Mouse (Mus musculus) lung, postnatal 36 days (tissue): Measurements from ENCODE around the gene Scrn2.

ENCODE experiments used
- DNase-seq: peaks from one replicate; pipeline ENCODE4 v3.0.0; 2022; ENCODE audit warnings: mixed read lengths

Gene Scrn2

DNA sequence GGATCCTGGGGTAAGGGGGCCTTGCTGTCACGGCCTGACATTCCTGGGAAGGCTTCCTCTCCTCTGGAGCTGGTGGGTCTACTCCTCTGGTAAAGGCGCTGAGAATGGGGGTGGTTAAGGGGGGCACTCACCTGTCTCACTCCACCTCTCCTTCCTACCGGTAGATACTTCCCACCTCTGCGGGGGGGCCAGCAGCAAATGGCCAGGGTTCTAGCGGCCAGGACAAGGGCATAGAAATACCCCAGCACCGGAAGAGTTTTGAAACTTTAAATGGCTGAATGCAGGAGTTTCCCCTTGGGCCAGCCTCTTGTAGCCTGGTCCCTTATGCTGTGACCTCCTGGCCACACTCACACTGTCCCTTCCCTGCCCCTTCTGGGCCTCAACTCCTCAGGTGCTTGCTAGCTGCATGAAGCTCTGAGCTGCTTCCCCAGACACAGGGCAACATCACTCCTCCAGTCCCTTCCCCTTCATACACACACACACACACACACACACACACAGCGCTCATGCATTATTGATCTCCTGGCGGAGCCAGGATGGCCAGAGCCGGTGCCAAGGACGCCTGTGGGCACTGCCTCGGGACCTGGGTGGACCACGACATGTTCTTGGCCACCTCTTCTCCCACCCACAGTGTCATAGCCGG lies 21.3 kb downstream of the Scrn2 start:
- DNase-seq, result no peak

DNA sequence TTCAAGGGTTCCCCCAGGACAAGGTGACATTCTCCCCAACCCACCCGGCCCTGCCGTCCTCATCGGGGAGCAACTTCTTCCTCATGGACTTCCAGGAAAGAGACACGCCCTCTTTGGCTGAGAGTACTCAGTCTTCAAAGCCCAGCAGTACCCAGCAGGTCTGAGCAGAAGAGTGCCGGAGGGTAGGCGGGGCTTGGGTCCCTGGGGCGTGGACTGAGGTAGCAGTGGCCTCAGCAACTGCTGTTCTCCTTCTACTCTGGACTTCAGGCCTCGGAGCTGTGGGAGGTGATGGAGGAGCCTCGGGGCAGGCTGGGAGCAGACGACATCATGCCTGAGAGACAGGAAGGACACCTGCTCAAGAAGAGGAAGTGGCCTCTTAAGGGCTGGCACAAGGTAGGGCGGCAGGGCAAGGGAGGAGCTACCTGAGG lies 22.5 kb downstream of the Scrn2 start:
- DNase-seq, result peak; percentile 88

DNA sequence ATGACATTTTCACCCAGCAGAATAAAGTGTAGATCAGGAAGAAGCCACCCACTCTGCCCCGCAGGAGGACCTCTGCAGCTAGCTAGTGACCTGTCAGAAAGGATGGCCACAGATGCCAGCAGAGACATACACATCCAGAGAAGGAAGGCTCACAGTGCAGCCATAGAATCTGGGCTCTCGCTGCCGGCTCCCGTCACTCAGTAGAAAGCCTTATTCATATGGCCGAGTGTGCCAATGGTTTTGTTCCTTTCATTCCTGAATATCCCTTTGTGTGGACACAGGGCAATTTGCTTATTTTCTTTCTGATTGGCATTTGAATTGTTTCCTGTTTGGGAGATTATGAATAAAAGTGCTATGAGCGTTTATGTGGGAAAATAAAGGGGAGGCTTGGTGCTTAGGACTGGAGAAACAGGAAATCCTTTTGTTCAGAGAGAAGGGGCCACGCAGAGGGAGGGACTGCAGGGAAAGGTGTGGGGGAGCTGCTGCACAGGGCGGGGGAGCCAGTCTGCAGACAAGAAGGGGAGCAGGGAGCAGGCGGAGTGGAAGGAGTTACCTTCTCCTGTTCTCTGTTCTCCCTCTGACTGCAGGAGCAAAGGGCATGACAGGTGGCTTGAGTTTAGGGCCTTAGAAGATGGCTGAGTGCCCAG lies 33.7 kb downstream of the Scrn2 start:
- DNase-seq, result no peak

DNA sequence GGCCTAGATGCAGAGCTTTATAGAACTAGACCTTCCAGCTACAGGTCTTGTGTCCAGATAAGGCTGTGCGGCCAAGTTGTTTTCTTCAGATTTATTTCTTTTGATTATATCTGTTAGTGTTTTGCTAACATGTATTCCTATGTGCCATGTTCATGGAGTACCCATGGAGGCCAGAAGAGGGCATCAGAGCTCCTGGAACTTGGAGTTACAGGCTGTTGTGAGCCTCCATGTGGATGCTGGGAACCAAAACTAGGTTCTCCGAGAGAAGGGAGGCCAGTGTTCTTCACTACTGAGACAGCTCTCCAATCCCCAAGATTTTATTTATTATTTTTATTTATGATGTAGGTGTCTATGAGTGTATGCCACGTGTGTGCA lies 34.2 kb downstream of the Scrn2 start:
- DNase-seq, result no peak

DNA sequence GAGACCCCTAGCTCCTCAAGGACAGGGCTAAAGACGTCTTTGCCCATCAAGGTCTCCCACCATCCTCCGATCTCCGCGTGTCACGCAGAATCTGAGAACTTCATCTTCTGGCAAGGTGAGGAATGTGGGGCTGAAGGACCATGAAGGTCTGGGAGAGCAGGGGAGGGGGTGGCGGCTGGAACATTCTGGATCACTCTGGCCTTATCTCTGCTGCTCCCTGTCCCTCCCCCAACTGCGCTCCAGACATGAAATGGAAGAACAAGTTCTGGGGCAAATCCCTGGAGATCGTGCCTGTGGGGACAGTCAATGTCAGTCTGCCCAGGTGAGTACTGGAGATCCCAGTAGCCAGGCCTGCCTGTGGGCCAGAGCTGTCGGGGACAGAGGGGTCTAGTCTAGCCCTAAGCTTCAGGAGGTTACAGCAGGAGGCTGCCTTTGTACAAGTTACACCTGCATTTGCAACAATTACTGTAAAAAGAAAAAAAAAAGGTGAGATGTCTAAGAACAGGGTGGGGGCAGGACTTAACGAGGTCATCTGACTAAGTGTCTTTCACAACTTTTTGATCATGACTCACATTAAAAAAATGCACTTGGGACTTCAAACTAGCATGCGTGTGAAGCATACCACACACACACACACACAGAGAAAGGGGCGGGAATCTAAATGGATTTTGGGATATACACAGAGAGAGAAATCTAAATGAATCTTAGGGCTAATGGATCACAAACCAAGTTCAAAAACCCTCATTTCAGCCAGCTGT lies 36.0 kb downstream of the Scrn2 start:
- DNase-seq, result peak; percentile 63

DNA sequence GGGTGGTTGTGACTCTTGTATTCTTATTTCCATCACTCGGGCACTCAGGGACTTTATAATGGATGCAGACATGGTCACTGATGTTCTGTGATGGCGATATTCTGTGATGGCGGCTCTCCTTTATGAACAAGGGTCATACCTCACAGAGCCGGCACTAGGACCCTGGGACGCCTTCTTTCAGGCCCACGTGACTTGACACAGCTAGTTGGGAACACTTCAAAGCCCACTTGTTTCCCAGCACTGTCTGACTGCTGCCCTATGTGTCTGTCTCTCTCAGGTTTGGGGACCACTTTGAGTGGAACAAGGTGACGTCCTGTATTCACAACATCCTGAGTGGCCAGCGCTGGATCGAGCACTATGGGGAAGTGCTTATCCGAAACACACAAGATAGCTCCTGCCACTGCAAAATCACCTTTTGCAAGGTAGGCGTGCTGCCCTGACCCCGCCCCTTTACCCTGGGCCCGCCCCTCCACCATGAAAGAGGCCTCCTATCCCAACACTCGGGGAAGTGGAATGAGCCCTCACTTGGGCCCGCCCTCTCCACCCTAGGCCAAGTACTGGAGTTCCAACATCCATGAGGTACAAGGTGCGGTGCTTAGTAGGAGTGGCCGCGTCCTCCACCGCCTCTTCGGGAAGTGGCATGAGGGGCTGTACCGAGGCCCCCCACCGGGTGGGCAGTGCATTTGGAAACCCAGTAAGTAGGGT lies 37.1 kb downstream of the Scrn2 start:
- no peak for DNase-seq

DNA sequence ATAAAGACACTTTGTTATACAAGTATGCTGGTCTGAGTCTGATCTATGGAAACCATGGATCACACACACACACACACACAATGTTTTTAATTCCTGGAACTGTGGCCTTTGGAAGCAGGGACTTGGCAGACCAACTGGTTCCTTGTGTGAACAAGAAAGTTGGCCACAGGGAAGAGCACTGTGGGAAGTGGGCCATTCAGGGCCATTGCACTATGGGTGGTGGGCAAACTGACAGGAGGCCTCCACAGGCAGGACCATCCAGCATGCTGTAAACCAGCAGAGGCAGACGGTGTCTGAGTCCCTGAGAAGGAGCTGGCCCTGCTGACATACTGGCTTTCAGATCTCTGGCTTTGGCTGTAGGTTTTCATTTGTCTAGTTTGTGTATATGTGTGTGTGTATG lies 39.6 kb downstream of the Scrn2 start:
- DNase-seq, result no peak

DNA sequence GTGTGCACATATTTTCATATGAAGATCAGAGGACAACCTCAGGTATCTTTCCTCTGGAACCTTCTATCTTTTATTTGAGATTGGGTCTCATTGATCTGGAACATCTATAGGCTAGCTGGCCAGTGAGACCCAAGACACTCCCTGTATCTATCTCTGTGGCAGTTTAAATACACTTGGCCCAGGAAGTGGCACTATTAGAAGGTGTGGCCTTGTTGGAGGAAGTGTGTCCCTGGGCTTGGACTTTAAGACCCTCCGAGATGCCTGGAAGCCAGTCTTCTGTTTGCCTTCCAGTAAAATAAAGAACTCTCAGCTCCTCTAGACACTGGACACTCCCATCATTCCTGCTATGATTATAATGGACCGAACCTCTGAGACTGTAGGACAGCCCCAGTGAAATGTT lies 40.0 kb downstream of the Scrn2 start:
- DNase-seq, result no peak

DNA sequence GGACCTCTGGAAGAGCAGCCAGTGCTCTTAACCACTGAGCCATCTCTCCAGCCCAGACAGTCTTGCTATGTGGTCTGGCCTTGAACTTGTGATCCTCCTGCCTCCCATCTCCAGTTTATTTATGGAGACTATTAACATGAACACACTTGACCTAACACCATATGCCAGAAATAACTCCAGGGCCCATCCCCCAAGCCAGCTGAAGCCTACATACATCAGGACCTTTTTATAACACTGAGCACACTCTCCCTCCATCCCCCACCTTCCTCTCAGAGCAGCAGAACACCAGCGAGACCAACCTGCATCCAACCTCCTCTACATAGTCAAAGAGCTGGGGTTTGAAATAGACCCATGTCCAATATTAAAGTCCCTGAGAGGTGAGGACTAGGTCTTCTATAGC lies 41.4 kb downstream of the Scrn2 start:
- no peak for DNase-seq

DNA sequence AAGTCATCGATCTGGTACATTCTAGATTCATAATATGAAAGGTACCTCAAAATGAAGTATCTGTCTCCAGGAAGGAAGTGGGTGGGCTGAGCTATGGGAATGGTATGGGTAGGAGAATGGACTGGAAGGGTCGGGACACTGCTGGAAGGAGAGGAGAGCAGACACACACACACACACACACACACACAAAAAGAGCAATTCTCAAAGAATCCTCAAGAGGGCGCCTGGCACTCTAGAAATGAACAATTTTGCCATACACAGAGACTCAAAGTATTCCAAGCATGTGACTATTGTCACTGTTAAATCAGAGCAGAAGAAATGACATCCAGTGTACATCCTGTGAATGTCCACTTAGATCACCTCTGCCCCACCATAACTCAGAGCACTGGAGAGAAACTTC lies 42.8 kb downstream of the Scrn2 start:
- DNase-seq, result peak; percentile 73

DNA sequence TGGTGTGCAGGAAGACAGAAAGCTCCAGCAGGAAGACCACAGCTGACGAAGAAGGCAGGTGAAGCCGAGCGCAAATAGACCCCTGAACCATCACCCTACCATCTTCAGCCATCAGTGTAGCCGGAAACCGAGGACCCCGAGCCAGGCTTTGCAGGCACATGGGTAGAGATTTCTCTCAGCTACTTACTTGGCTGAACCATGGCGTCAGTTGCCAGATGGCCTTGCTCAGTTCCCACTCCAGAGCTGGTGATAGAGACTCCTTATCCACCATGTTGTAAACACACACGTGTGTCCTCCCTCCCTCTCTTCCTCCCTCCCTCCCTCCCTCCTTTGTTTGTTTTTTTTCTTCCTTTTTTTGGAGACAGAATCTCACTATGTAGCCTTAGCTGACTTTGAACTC lies 44.5 kb downstream of the Scrn2 start:
- DNase-seq, result peak; percentile 41

DNA sequence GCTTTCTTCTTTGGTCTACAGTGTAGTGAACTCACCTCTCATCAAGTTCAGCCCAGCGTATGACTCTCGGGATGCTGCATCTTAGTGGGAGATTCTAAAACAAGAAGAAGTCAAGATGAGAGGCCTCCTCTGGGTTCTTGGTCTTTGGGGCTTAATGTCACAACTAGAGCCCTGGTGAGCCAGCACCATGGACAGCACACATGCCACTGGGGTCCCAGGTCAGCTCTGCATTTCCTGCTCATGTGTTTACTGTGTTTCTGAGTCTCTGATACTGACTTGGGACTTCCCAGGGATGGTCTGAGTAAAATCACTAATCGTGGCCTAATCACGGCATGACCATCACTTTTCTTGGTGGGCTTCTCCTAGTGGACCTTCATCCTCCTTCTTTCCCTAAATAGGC lies 49.0 kb downstream of the Scrn2 start:
- no peak for DNase-seq

DNA sequence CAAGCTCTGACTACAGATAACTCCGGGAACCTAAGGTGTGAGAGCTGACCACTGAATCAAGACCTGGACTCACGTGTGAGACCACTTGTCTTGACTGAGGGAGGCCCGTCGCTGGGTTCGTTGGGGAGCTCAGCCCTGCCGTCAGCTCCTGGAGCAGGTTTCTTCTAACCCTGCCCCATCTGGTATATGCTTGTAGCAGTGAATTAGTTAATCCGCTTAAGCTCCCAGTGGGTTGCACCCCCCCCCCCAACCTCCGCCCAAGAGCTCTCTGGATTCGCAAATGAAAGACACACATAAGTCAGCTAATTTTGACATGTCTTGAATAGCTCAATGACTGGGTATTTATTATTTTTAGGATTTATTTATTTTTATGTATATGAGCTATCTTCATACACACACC lies 50.6 kb downstream of the Scrn2 start:
- DNase-seq, result no peak

DNA sequence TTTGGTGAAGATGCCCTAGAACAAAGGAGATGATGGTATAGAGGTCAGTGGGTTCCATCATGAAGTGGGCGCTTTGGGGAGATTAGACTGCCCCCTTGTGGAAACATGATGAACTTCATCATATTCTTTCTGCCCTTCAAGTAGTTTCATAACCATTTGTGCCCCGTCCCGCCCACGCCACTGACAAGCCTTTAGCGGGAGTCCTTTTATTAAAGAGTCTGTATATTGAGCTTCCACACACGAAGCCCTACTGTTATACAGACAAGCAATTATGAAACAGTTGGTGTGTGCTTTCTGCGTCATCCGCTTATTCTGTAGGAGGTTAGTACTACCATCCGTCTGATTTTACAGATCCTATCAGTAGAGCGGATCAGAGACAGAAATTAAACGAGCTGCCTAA lies 53.2 kb downstream of the Scrn2 start:
- DNase-seq, result peak; percentile 87
